Mouse (Mus musculus) stomach, postnatal 0 days (tissue): ENCODE measurements around the gene Magi2.

ENCODE experiments used
- CTCF ChIP-seq: IDR thresholded peaks from 2 replicates; pipeline ENCODE4 v1.5.1; 2016; ENCODE audit warnings: antibody characterized with exemption, low read depth, mild to moderate bottlenecking, moderate library complexity
- EP300 ChIP-seq: optimal IDR thresholded peaks from 2 replicates; pipeline ENCODE3; 2016; ENCODE audit warnings: antibody characterized with exemption

- TF ChIP-seq CTCF: peak; percentile 80
- no peak for TF ChIP-seq EP300
Observed at GRCm38 (mm10) chr5:19522168-19522567, 295.3 kb downstream of the Magi2 start.
